ENCODE assay signal across 8 mouse cellular contexts in the genomic region with DNA sequence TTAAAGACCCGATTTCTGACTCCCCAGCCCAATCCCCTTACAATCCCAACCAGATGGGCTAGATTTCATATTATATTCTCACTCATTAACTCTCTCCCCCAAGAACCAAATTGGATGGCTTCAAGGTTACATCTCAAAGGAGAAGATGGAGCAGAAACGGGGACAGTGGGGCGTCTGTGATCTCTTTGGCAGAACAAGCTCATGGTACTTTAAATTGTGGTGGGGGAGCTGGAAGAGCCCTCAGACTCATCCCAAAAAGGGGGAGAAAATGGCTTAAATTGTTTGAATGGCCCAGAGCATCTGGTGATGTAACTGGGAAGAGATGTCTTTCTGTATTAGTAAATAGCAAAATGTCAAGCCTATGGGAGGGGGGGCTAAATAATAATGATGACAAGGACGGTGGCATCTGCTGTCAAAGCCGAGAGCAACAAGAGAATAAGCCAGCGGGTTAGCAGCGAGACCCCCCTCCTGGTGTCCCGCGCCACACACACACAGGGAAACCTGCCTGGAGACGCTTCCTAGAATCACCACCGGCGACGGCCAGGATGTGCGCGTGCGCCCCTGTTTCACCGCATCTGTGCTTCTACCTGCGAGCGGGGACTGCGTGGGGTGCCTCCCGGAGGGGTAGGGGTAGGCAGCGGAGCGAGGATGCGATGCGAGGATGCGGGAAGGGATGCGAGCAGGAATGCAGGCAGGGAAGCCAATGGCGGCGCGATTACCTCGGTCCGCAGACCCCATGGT. TPM values are rescaled to one million over a fixed set of nuclear protein-coding genes. Genes with fewer than 3 reads are reported as not detected.
DNase-seq lines count a peak whose midpoint lies in the region; ATAC-seq and TF ChIP-seq lines count a peak whose summit lies in the region.

No protein-coding gene starts in this region.

- H3K4me1 ChIP-seq in G1E (ENCODE audit: insufficient read depth, low read depth, low read length) = no peaks in the 10 kb centered on the region
- H3K4me1 ChIP-seq in embryonic facial prominence, embryonic 12.5 days = peaks cover 36% of the 10 kb centered on the region
- peaks cover 25% of the 10 kb centered on the region for H3K4me1 ChIP-seq in hindbrain, embryonic 16.5 days (ENCODE audit: control insufficient read depth, insufficient read depth, low read depth, low read length)
- peaks cover 24% of the 10 kb centered on the region for H3K4me1 ChIP-seq in liver, embryonic 11.5 days (replicated peaks; ENCODE audit: control insufficient read depth, insufficient read depth, low read length)

- DNase-seq in G1E (ENCODE audit: low spot score) = no peak
- DNase-seq in liver, embryonic 11.5 days (ENCODE audit: low spot score) = no peak
- DNase-seq in right cerebral cortex, postnatal 14 days = peak; percentile 61
- no peak for DNase-seq in thymus, postnatal 14 days
- DNase-seq in lung, postnatal 10 days = no peak

- no peaks in the 10 kb centered on the region for H3K36me3 ChIP-seq in G1E (replicated peaks)
- no peaks in the 10 kb centered on the region for H3K36me3 ChIP-seq in embryonic facial prominence, embryonic 12.5 days
- H3K36me3 ChIP-seq in hindbrain, embryonic 16.5 days (ENCODE audit: control insufficient read depth, insufficient read depth, low read length) = no peaks in the 10 kb centered on the region
- H3K36me3 ChIP-seq in liver, embryonic 11.5 days (ENCODE audit: control insufficient read depth, insufficient read depth, low read length) = no peaks in the 10 kb centered on the region

- 1% methylated on average over 32 of the region's 32 CpGs for WGBS in embryonic facial prominence, embryonic 12.5 days
- 1% methylated on average over 30 of the region's 32 CpGs for WGBS in hindbrain, embryonic 16.5 days
- WGBS in liver, embryonic 11.5 days = 4% methylated on average over 32 of the region's 32 CpGs

- no peak for TF ChIP-seq CTCF in G1E (IDR thresholded peaks at IDR 0.05; ENCODE audit: low read depth, low read length)

- H3K27ac ChIP-seq in embryonic facial prominence, embryonic 12.5 days = peak overlapping the region; percentile 58
- H3K27ac ChIP-seq in hindbrain, embryonic 16.5 days (ENCODE audit: low read depth, low read length) = peak overlapping the region; percentile 50
- no peak overlapping the region for H3K27ac ChIP-seq in liver, embryonic 11.5 days (ENCODE audit: low read depth, low read length)

- ATAC-seq in CD4-positive, CD25-positive, alpha-beta regulatory T cell, adult 4 months = peak; percentile 51
- ATAC-seq in G1E (ENCODE audit: extremely low read depth, insufficient number of reproducible peaks, low FRiP score, poor library complexity, severe bottlenecking) = no peak
- peak; percentile 31; the same call in 1 of the 2 replicates for ATAC-seq in embryonic facial prominence, embryonic 12.5 days (ENCODE audit: insufficient number of reproducible peaks, insufficient read depth, low FRiP score, low TSS enrichment)
- ATAC-seq in hindbrain, embryonic 16.5 days = peak; percentile 79
- no peak for ATAC-seq in liver, embryonic 11.5 days (replicated peaks; ENCODE audit: low FRiP score)

- peak overlapping the region; percentile 25; the same call in 1 of the 2 replicates for H3K4me3 ChIP-seq in G1E (ENCODE audit: low read depth, low read length)
- H3K4me3 ChIP-seq in embryonic facial prominence, embryonic 12.5 days = peak overlapping the region; percentile 46
- peak overlapping the region; percentile 42 for H3K4me3 ChIP-seq in hindbrain, embryonic 16.5 days (ENCODE audit: low read length)
- peak overlapping the region; percentile 41 for H3K4me3 ChIP-seq in liver, embryonic 11.5 days (ENCODE audit: low read depth, low read length)

- H3K9me3 ChIP-seq in G1E (replicated peaks) = peaks cover 91% of the 10 kb centered on the region
- no peaks in the 10 kb centered on the region for H3K9me3 ChIP-seq in embryonic facial prominence, embryonic 12.5 days
- H3K9me3 ChIP-seq in hindbrain, embryonic 16.5 days (ENCODE audit: control insufficient read depth, low read length) = no peaks in the 10 kb centered on the region
- no peaks in the 10 kb centered on the region for H3K9me3 ChIP-seq in liver, embryonic 11.5 days (ENCODE audit: control insufficient read depth, low read length)

- peak overlapping the region; percentile 60 for H3K9ac ChIP-seq in embryonic facial prominence, embryonic 12.5 days
- peak overlapping the region; percentile 56 for H3K9ac ChIP-seq in hindbrain, embryonic 16.5 days (ENCODE audit: low read depth, low read length)
- H3K9ac ChIP-seq in liver, embryonic 11.5 days (ENCODE audit: low read depth, low read length) = 0 out of 2 replicates have a peak overlapping the region, but pooled peaks have one; percentile 3

- peak overlapping the region; percentile 81 for H3K4me2 ChIP-seq in embryonic facial prominence, embryonic 12.5 days (replicated peaks)
- peak overlapping the region; percentile 56 for H3K4me2 ChIP-seq in hindbrain, embryonic 16.5 days (ENCODE audit: low read length)
- peak overlapping the region; percentile 63 for H3K4me2 ChIP-seq in liver, embryonic 11.5 days

- no peaks in the 10 kb centered on the region; the same call in 1 of the 2 replicates for H3K27me3 ChIP-seq in G1E (ENCODE audit: insufficient read depth, low read length)
- peaks cover 41% of the 10 kb centered on the region for H3K27me3 ChIP-seq in embryonic facial prominence, embryonic 12.5 days
- peaks cover 6% of the 10 kb centered on the region; the same call in 1 of the 2 replicates for H3K27me3 ChIP-seq in hindbrain, embryonic 16.5 days (replicated peaks; ENCODE audit: control insufficient read depth, insufficient read depth, low read length)
- peaks cover 56% of the 10 kb centered on the region for H3K27me3 ChIP-seq in liver, embryonic 11.5 days (replicated peaks; ENCODE audit: control insufficient read depth, insufficient read depth, low read length)

RNA-seq across cellular contexts. Expression of a gene that starts 0.5 kb away (rescaled TPM):
- polyA plus RNA-seq in CD4-positive, CD25-positive, alpha-beta regulatory T cell, adult 4 months (2017; shearing (Covaris generic)) = 10 to 100 TPM; 20.9 to 22.6 TPM
- not detected in 2 replicates for total RNA-seq in G1E (2014; fragmentation: Nextera tagmentation)
- total RNA-seq in G1E (2017) = 0.17 and 0.27 TPM in 2 replicates
- not detected in 2 replicates for polyA plus RNA-seq in G1E (2012)
- 4.6 and 5.1 TPM in 2 replicates for polyA plus RNA-seq in embryonic facial prominence, embryonic 12.5 days (2016; fragmentation: Nextera tagmentation; extraction: Ambion mirVana)
- polyA plus RNA-seq in hindbrain, embryonic 16.5 days (2015; fragmentation: Nextera tagmentation; extraction: Ambion mirVana) = 5.1 and 6.2 TPM in 2 replicates
- polyA plus RNA-seq in liver, embryonic 11.5 days (2014; fragmentation: Nextera tagmentation; extraction: Ambion mirVana) = 0.77 TPM in 2 replicates

Comparison
In these comparisons a context has a peak if more than half of its experiments do, and no peak if none do; other contexts are left out.
1. ATAC-seq: peak in CD4-positive, CD25-positive, alpha-beta regulatory T cell, adult 4 months (single experiment), embryonic facial prominence, embryonic 12.5 days (single experiment) and hindbrain, embryonic 16.5 days (single experiment); none in G1E (single experiment) and liver, embryonic 11.5 days (single experiment).
2. H3K9ac ChIP-seq: peak in every context shown above with its lines; median percentile 60 in embryonic facial prominence, embryonic 12.5 days; 56 in hindbrain, embryonic 16.5 days; 3 in liver, embryonic 11.5 days.
3. Peak in every context shown above with its lines, with median percentiles within 50 percentile points of each other: H3K4me3 ChIP-seq and H3K4me2 ChIP-seq.